Comparison of ENCODE assay signal across 28 mouse cellular contexts in genomic region chr8:125507291-125507690, GRCm38 (mm10).
A peak's percentile ranks its signal among the peaks of the same experiment; 100 is the strongest.
DNase-seq lines count a peak whose midpoint lies in the region; ATAC-seq lines count a peak whose summit lies in the region.
"Had no signal": no experiment of that assay in that cellular context is flagged by ENCODE, and none has a peak within 500 bp of the region (broad histone marks: within the 10 kb centered on the region; RNA-seq: fewer than 3 reads in every experiment).

No protein-coding gene starts in this region.

- no peak for ATAC-seq in hindbrain, embryonic 13.5 days (ENCODE audit: low FRiP score)
- ATAC-seq in hindbrain, embryonic 11.5 days (ENCODE audit: low FRiP score), result no peak
- ATAC-seq: activated CD4-positive, CD25-positive, alpha-beta regulatory T cell, adult 4 months; forebrain, embryonic 14.5 days; intestine, postnatal 0 days; midbrain, embryonic 16.5 days had no signal

- H3K9me3 ChIP-seq in heart, embryonic 10.5 days, result no peaks in the 10 kb centered on the region
- no peaks in the 10 kb centered on the region for H3K9me3 ChIP-seq in hindbrain, embryonic 13.5 days
- H3K9me3 ChIP-seq in hindbrain, embryonic 11.5 days (ENCODE audit: control insufficient read depth, low read length), result no peaks in the 10 kb centered on the region
- H3K9me3 ChIP-seq: embryonic facial prominence, embryonic 13.5 days; hindbrain, embryonic 10.5 days; limb, embryonic 10.5 days; neural tube, embryonic 13.5 days had no signal

- no peak overlapping the region for H3K4me3 ChIP-seq in heart, embryonic 10.5 days
- H3K4me3 ChIP-seq in hindbrain, embryonic 13.5 days, result no peak overlapping the region
- no peak overlapping the region for H3K4me3 ChIP-seq in hindbrain, embryonic 11.5 days (ENCODE audit: low read depth, low read length)
- H3K4me3 ChIP-seq: embryonic facial prominence, embryonic 13.5 days; erythroblast, embryonic 14.5 days; hindbrain, embryonic 10.5 days; limb, embryonic 10.5 days; myocyte; neural tube, embryonic 13.5 days had no signal

- H3K27me3 ChIP-seq in heart, embryonic 10.5 days (ENCODE audit: insufficient read depth, poor library complexity, severe bottlenecking), result no peaks in the 10 kb centered on the region
- 0 out of 2 replicates have a peak, but pooled peaks cover 12% of the 10 kb centered on the region for H3K27me3 ChIP-seq in hindbrain, embryonic 13.5 days
- no peaks in the 10 kb centered on the region for H3K27me3 ChIP-seq in hindbrain, embryonic 11.5 days (ENCODE audit: control insufficient read depth, insufficient read depth, low read length)

- peaks cover 90% of the 10 kb centered on the region for H3K4me1 ChIP-seq in heart, embryonic 10.5 days
- H3K4me1 ChIP-seq in hindbrain, embryonic 13.5 days (replicated peaks), result peaks cover 76% of the 10 kb centered on the region
- H3K4me1 ChIP-seq in hindbrain, embryonic 11.5 days (replicated peaks; ENCODE audit: control insufficient read depth, insufficient read depth, low read length), result peaks cover 9% of the 10 kb centered on the region; the same call in 1 of the 2 replicates

- no peak overlapping the region for H3K4me2 ChIP-seq in hindbrain, embryonic 13.5 days
- H3K4me2 ChIP-seq in hindbrain, embryonic 11.5 days (replicated peaks; ENCODE audit: low read depth, low read length), result no peak overlapping the region
- H3K4me2 ChIP-seq: embryonic facial prominence, embryonic 13.5 days; neural tube, embryonic 13.5 days had no signal

- intact Hi-C loops in heart, postnatal 10 days (cut with DNase I), result no loop called here

- H3K27ac ChIP-seq in heart, embryonic 10.5 days, result peak overlapping the region; percentile 57
- peak overlapping the region; percentile 18; the same call in 1 of the 2 replicates for H3K27ac ChIP-seq in hindbrain, embryonic 13.5 days
- H3K27ac ChIP-seq in hindbrain, embryonic 11.5 days (ENCODE audit: low read depth, low read length), result no peak overlapping the region
- H3K27ac ChIP-seq: embryonic facial prominence, embryonic 13.5 days; hindbrain, embryonic 10.5 days; limb, embryonic 10.5 days; neural tube, embryonic 13.5 days had no signal

- no peaks in the 10 kb centered on the region; the same call in 1 of the 2 replicates for H3K36me3 ChIP-seq in heart, embryonic 10.5 days
- H3K36me3 ChIP-seq in hindbrain, embryonic 13.5 days, result no peaks in the 10 kb centered on the region
- no peaks in the 10 kb centered on the region for H3K36me3 ChIP-seq in hindbrain, embryonic 11.5 days (ENCODE audit: control insufficient read depth, insufficient read depth, low read length)
- H3K36me3 ChIP-seq: embryonic facial prominence, embryonic 13.5 days; hindbrain, embryonic 10.5 days; neural tube, embryonic 13.5 days had no signal

- 45% methylated on average over 8 of the region's 8 CpGs for WGBS in heart, embryonic 10.5 days
- WGBS in hindbrain, embryonic 13.5 days, result 77% methylated on average over 8 of the region's 8 CpGs
- WGBS in hindbrain, embryonic 11.5 days, result 82% methylated on average over 8 of the region's 8 CpGs

- no peak overlapping the region for H3K9ac ChIP-seq in hindbrain, embryonic 13.5 days
- H3K9ac ChIP-seq in hindbrain, embryonic 11.5 days (ENCODE audit: low read depth, low read length), result no peak overlapping the region
- H3K9ac ChIP-seq: embryonic facial prominence, embryonic 13.5 days; neural tube, embryonic 13.5 days had no signal

- no peak for DNase-seq in heart, embryonic 10.5 days (ENCODE audit: low spot score)
- DNase-seq in heart, postnatal 10 days, result no peak
- no peak for DNase-seq in hindbrain, embryonic 11.5 days (ENCODE audit: low spot score)
- DNase-seq in right cerebral cortex, adult 2 months (ENCODE audit: low spot score in 2 of 2), result peak; percentile 39 to 40
- DNase-seq in right cerebral cortex, postnatal 25 days, result no peak
- no peak for DNase-seq in embryo, embryonic 10 days (ENCODE audit: low spot score)
- DNase-seq: adrenal gland, adult 8-10 months; cerebellum, adult 18-20 months; cerebellum, postnatal 25 days; embryo, embryonic 11 days; gastrocnemius, postnatal 14 days; kidney, postnatal 4 days; liver; lung, postnatal 4 days; retina, postnatal 1 day; thymus, adult 18-20 months; thymus, postnatal 36 days had no signal

Comparison
In these comparisons a context has a peak if more than half of its experiments do, and no peak if none do; other contexts are left out.
1. DNase-seq: peak in right cerebral cortex, adult 2 months (2 of 2); none in heart, embryonic 10.5 days (single experiment), heart, postnatal 10 days (0 of 2), hindbrain, embryonic 11.5 days (single experiment), right cerebral cortex, postnatal 25 days (single experiment) and embryo, embryonic 10 days (single experiment).